Mouse (Mus musculus): ENCODE measurements around the gene Paqr7. TPM values are rescaled to one million over a fixed set of nuclear protein-coding genes. Genes with fewer than 3 reads are reported as not detected.

The Paqr7 gene
- polyA plus RNA-seq, 1 experiment from 2014 or later, result 8.8 TPM

GRCm38 (mm10) chr4:134515614-134516013 is 19.1 kb downstream of the Paqr7 start:
- Histone ChIP-seq H3K9ac (ENCODE audit: low read depth, low read length) (no peak overlapping the region), H3K9me3 (replicated peaks; ENCODE audit: control insufficient read depth, low read length) (no peaks in the 10 kb centered on the region), H3K4me1 (ENCODE audit: control insufficient read depth, low read depth, low read length) (peaks cover 43% of the 10 kb centered on the region), H3K4me3 (ENCODE audit: low read depth, low read length) (no peak overlapping the region), H3K4me2 (ENCODE audit: low read depth, low read length) (no peak overlapping the region), H3K27me3 (ENCODE audit: control insufficient read depth, insufficient read depth, low read depth, low read length) (no peaks in the 10 kb centered on the region), H3K36me3 (ENCODE audit: control insufficient read depth, insufficient read depth) (peaks cover 8% of the 10 kb centered on the region), H3K27ac (ENCODE audit: low read length) (no peak overlapping the region; the same call in 1 of the 2 replicates)
- 55% methylated on average over 7 of the region's 7 CpGs for WGBS (ENCODE audit: insufficient replicate concordance)
- ATAC-seq (ENCODE audit: low read depth), result no peak

GRCm38 (mm10) chr4:134516981-134517380 is 20.5 kb downstream of the Paqr7 start:
- Histone ChIP-seq H3K4me3 (ENCODE audit: low read depth, low read length) (no peak overlapping the region), H3K4me2 (ENCODE audit: low read depth, low read length) (no peak overlapping the region), H3K4me1 (ENCODE audit: control insufficient read depth, low read depth, low read length) (peaks cover 40% of the 10 kb centered on the region), H3K27ac (ENCODE audit: low read length) (0 out of 2 replicates have a peak overlapping the region, but pooled peaks have one; percentile 2), H3K9me3 (replicated peaks; ENCODE audit: control insufficient read depth, low read length) (no peaks in the 10 kb centered on the region), H3K27me3 (ENCODE audit: control insufficient read depth, insufficient read depth, low read depth, low read length) (no peaks in the 10 kb centered on the region), H3K9ac (ENCODE audit: low read depth, low read length) (no peak overlapping the region), H3K36me3 (ENCODE audit: control insufficient read depth, insufficient read depth) (peaks cover 15% of the 10 kb centered on the region)
- ATAC-seq (ENCODE audit: low read depth), result no peak
- WGBS (ENCODE audit: insufficient replicate concordance), result 66% methylated on average over 8 of the region's 8 CpGs

- Histone ChIP-seq H3K4me2 (ENCODE audit: low read depth, low read length) (no peak overlapping the region), H3K4me3 (ENCODE audit: low read depth, low read length) (no peak overlapping the region), H3K9me3 (replicated peaks; ENCODE audit: control insufficient read depth, low read length) (no peaks in the 10 kb centered on the region), H3K9ac (ENCODE audit: low read depth, low read length) (no peak overlapping the region), H3K27me3 (ENCODE audit: control insufficient read depth, insufficient read depth, low read depth, low read length) (no peaks in the 10 kb centered on the region), H3K4me1 (ENCODE audit: control insufficient read depth, low read depth, low read length) (peaks cover 34% of the 10 kb centered on the region), H3K36me3 (ENCODE audit: control insufficient read depth, insufficient read depth) (peaks cover 17% of the 10 kb centered on the region), H3K27ac (ENCODE audit: low read length) (no peak overlapping the region)
- 65% methylated on average over 10 of the region's 10 CpGs for WGBS (ENCODE audit: insufficient replicate concordance)
- ATAC-seq (ENCODE audit: low read depth), result no peak
Measured at GRCm38 (mm10) chr4:134517719-134518118, 21.2 kb downstream of the Paqr7 start.

DNA sequence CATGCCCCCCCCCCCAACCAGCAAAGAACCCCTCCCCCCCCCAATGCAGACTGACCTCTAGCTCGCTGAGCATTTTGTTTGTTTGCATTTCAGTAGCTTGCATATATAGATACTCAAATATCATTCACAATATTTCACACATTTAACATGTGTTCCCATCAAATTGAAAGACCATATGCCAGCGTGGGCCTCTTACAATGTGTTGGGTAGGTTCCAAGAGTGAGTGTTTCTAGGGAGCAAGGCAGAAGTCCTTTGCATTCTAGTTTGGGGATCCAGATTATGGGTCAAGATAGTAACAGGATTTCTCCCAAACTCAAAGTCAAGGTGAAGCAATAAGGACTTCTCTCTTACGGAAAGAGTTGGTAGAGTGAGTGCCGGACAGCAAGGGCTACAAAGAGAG is 22.0 kb downstream of the Paqr7 start:
- peaks cover 29% of the 10 kb centered on the region for H3K4me1 ChIP-seq (ENCODE audit: control insufficient read depth, low read depth, low read length)
- no peaks in the 10 kb centered on the region for H3K9me3 ChIP-seq (replicated peaks; ENCODE audit: control insufficient read depth, low read length)
- no peak overlapping the region for H3K4me2 ChIP-seq (ENCODE audit: low read depth, low read length)
- H3K36me3 ChIP-seq (ENCODE audit: control insufficient read depth, insufficient read depth), result peaks cover 23% of the 10 kb centered on the region
- H3K9ac ChIP-seq (ENCODE audit: low read depth, low read length), result no peak overlapping the region
- H3K27ac ChIP-seq (ENCODE audit: low read length), result no peak overlapping the region
- H3K27me3 ChIP-seq (ENCODE audit: control insufficient read depth, insufficient read depth, low read depth, low read length), result no peaks in the 10 kb centered on the region
- 87% methylated on average over 4 of the region's 4 CpGs for WGBS (ENCODE audit: insufficient replicate concordance)
- ATAC-seq (ENCODE audit: low read depth), result no peak
- H3K4me3 ChIP-seq (ENCODE audit: low read depth, low read length), result no peak overlapping the region

DNA sequence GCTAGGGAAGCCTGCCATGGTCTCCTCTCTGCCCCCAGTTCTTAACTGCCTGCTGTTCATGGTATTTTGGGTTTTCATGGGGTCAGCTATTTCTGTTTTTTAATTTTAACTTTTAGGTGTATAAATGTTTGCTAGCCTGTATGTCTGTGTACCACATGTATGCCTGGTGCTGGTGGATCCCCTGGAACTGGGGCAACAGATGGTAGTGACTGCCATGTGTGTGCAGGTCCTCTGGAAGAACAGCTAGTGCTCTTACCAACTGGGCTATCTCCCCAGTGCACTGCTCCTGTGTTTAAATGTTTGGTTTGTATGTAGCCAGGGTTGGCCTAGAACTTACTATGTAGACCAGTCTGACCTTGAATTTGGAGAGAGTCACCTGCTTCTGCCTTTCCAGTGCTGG is 22.8 kb downstream of the Paqr7 start:
- H3K36me3 ChIP-seq (ENCODE audit: control insufficient read depth, insufficient read depth), result peaks cover 26% of the 10 kb centered on the region
- no peaks in the 10 kb centered on the region for H3K9me3 ChIP-seq (replicated peaks; ENCODE audit: control insufficient read depth, low read length)
- H3K27ac ChIP-seq (ENCODE audit: low read length), result no peak overlapping the region
- peaks cover 22% of the 10 kb centered on the region for H3K4me1 ChIP-seq (ENCODE audit: control insufficient read depth, low read depth, low read length)
- H3K27me3 ChIP-seq (ENCODE audit: control insufficient read depth, insufficient read depth, low read depth, low read length), result no peaks in the 10 kb centered on the region
- H3K4me3 ChIP-seq (ENCODE audit: low read depth, low read length), result no peak overlapping the region
- no peak overlapping the region for H3K9ac ChIP-seq (ENCODE audit: low read depth, low read length)
- H3K4me2 ChIP-seq (ENCODE audit: low read depth, low read length), result no peak overlapping the region
- no peak for ATAC-seq (ENCODE audit: low read depth)

DNA sequence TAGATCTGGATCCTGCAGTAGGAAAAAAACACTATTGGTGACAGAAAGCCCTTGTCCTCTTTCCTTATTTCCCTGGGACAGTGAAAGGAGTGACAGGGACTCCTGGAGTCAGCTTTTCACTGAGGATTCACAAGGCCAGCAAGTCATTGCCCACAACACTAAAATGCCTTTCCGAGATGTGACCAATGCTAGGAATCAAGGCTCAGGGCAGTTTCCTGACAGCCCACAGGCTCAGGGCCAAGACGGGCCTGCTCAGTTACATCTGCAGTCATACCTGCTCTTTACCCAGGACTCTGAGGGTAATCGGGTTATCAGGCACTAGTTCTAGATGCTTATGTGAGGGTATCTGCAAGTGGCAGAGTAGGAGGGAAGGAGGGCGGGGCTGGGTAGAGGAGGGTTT is 26.9 kb downstream of the Paqr7 start:
- 73% methylated on average over 4 of the region's 4 CpGs for WGBS (ENCODE audit: insufficient replicate concordance)
- H3K27ac ChIP-seq (ENCODE audit: low read length), result no peak overlapping the region
- H3K4me2 ChIP-seq (ENCODE audit: low read depth, low read length), result no peak overlapping the region
- no peak overlapping the region for H3K4me3 ChIP-seq (ENCODE audit: low read depth, low read length)
- no peaks in the 10 kb centered on the region for H3K4me1 ChIP-seq (ENCODE audit: control insufficient read depth, low read depth, low read length)
- peaks cover 36% of the 10 kb centered on the region for H3K36me3 ChIP-seq (ENCODE audit: control insufficient read depth, insufficient read depth)
- no peak overlapping the region for H3K9ac ChIP-seq (ENCODE audit: low read depth, low read length)
- no peaks in the 10 kb centered on the region for H3K9me3 ChIP-seq (replicated peaks; ENCODE audit: control insufficient read depth, low read length)
- no peak for ATAC-seq (ENCODE audit: low read depth)
- no peaks in the 10 kb centered on the region for H3K27me3 ChIP-seq (ENCODE audit: control insufficient read depth, insufficient read depth, low read depth, low read length)

DNA sequence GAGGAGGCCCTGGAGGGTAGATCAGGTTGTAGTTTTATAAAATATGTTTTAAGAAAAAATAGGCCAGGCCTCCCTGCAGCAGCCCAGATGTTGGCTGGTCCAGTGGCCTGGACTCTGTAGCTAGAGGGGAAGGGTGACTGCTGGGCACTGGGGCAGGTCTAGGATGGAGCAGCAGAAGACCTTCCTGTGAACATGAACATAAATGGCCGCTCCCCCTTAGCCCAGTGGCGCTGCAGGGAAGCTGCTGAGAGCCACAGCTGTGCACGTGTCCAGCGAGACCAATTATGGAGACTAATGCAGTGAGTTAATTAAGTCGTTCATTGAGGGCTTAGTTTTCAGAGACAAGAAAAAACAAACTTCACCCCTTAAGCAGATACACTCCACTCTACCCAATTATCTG is 29.3 kb downstream of the Paqr7 start:
- 67% methylated on average over 5 of the region's 5 CpGs for WGBS (ENCODE audit: insufficient replicate concordance)
- Histone ChIP-seq H3K4me3 (ENCODE audit: low read depth, low read length) (no peak overlapping the region), H3K27me3 (ENCODE audit: control insufficient read depth, insufficient read depth, low read depth, low read length) (no peaks in the 10 kb centered on the region), H3K4me1 (ENCODE audit: control insufficient read depth, low read depth, low read length) (no peaks in the 10 kb centered on the region), H3K27ac (ENCODE audit: low read length) (no peak overlapping the region), H3K36me3 (ENCODE audit: control insufficient read depth, insufficient read depth) (peaks cover 42% of the 10 kb centered on the region), H3K4me2 (ENCODE audit: low read depth, low read length) (no peak overlapping the region), H3K9ac (ENCODE audit: low read depth, low read length) (no peak overlapping the region), H3K9me3 (replicated peaks; ENCODE audit: control insufficient read depth, low read length) (no peaks in the 10 kb centered on the region)
- no peak for ATAC-seq (ENCODE audit: low read depth)

DNA sequence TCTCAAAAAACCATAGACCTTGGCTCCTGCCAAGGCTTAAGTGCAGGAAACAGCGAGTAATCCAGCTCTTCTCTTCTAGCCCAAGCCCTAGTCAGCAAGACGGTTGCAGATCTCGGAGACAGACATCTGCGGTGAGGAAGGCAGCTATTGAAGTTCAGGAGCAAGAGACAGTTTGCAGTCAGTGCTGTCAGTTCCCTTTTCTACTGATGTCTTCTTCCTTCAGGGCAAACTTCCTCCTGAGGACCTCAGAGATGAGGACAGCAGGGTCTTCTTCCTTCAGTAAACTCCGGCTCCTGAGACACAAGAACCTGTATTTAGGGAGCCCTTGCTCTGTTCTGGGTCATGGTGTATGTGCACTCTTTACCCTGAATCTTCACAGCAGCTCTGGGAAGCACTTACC is 29.7 kb downstream of the Paqr7 start:
- Histone ChIP-seq H3K9ac (ENCODE audit: low read depth, low read length) (no peak overlapping the region), H3K4me2 (ENCODE audit: low read depth, low read length) (no peak overlapping the region), H3K4me1 (ENCODE audit: control insufficient read depth, low read depth, low read length) (no peaks in the 10 kb centered on the region), H3K27me3 (ENCODE audit: control insufficient read depth, insufficient read depth, low read depth, low read length) (no peaks in the 10 kb centered on the region), H3K4me3 (ENCODE audit: low read depth, low read length) (no peak overlapping the region), H3K36me3 (ENCODE audit: control insufficient read depth, insufficient read depth) (peaks cover 41% of the 10 kb centered on the region), H3K27ac (ENCODE audit: low read length) (no peak overlapping the region), H3K9me3 (replicated peaks; ENCODE audit: control insufficient read depth, low read length) (no peaks in the 10 kb centered on the region)
- no peak for ATAC-seq (ENCODE audit: low read depth)
- 44% methylated on average over 5 of the region's 5 CpGs for WGBS (ENCODE audit: insufficient replicate concordance)

- no peak overlapping the region for H3K9ac ChIP-seq (ENCODE audit: low read depth, low read length)
- peaks cover 13% of the 10 kb centered on the region for H3K36me3 ChIP-seq (ENCODE audit: control insufficient read depth, insufficient read depth)
- 53% methylated on average over 4 of the region's 4 CpGs for WGBS (ENCODE audit: insufficient replicate concordance)
- no peak overlapping the region for H3K4me2 ChIP-seq (ENCODE audit: low read depth, low read length)
- H3K4me1 ChIP-seq (ENCODE audit: control insufficient read depth, low read depth, low read length), result peaks cover 28% of the 10 kb centered on the region
- no peaks in the 10 kb centered on the region for H3K27me3 ChIP-seq (ENCODE audit: control insufficient read depth, insufficient read depth, low read depth, low read length)
- ATAC-seq (ENCODE audit: low read depth), result no peak
- H3K4me3 ChIP-seq (ENCODE audit: low read depth, low read length), result no peak overlapping the region
- no peaks in the 10 kb centered on the region for H3K9me3 ChIP-seq (replicated peaks; ENCODE audit: control insufficient read depth, low read length)
- no peak overlapping the region for H3K27ac ChIP-seq (ENCODE audit: low read length)
Measured at GRCm38 (mm10) chr4:134532928-134533327, 36.4 kb downstream of the Paqr7 start.

Data from liver, embryonic 16.5 days (tissue).